Mouse (Mus musculus) stomach, embryonic 16.5 days (tissue): Measurements from ENCODE around the gene Bag2. TPM values are rescaled to one million over a fixed set of nuclear protein-coding genes. Genes with fewer than 3 reads are reported as not detected.

ENCODE experiments used
- ATAC-seq: fragments of 200-750 bp; cut with Nextera tagmentation; 2 replicates; pipeline ENCODE4 v1.8.0; 2017; ENCODE audit warnings: moderate number of reproducible peaks, moderate TSS enrichment; ENCODE audit not compliant: insufficient read depth, low FRiP score
- H3K27ac ChIP-seq: fragments of 300-500 bp; sonication (generic); 2 replicates; pipeline ENCODE4 v1.5.1; 2014; ENCODE audit warnings: low read length
- H3K27me3 ChIP-seq: fragments of 300-500 bp; sonication (generic); 2 replicates; pipeline ENCODE4 v1.6.1; 2014; ENCODE audit warnings: low read length, control low read depth, mixed read lengths; ENCODE audit not compliant: control insufficient read depth, insufficient read depth
- H3K36me3 ChIP-seq: fragments of 300-500 bp; sonication (generic); 2 replicates; pipeline ENCODE4 v1.6.1; 2014; ENCODE audit warnings: low read length; ENCODE audit not compliant: control insufficient read depth, insufficient read depth
- H3K4me1 ChIP-seq: fragments of 300-500 bp; sonication (generic); 2 replicates; pipeline ENCODE4 v1.6.1; 2014; ENCODE audit warnings: low read length, control low read depth, mixed read lengths; ENCODE audit not compliant: control insufficient read depth, insufficient read depth
- H3K4me2 ChIP-seq: fragments of 300-500 bp; sonication (generic); 2 replicates; pipeline ENCODE4 v1.6.1; 2014; ENCODE audit warnings: low read depth, low read length, mixed read lengths
- H3K4me3 ChIP-seq: fragments of 300-500 bp; sonication (generic); replicated peaks from 2 replicates; pipeline ENCODE4 v1.5.1; 2014; ENCODE audit warnings: mild to moderate bottlenecking, low read length
- H3K9ac ChIP-seq: fragments of 300-500 bp; sonication (generic); 2 replicates; pipeline ENCODE4 v1.6.1; 2014; ENCODE audit warnings: low read length
- H3K9me3 ChIP-seq: fragments of 300-500 bp; sonication (generic); replicated peaks from 2 replicates; pipeline ENCODE4 v1.6.1; 2016; ENCODE audit warnings: low read length, control low read depth; ENCODE audit not compliant: control insufficient read depth
- WGBS: fragments of 180-500 bp; shearing (Covaris S2); extraction: QIAGEN DNeasy Blood & Tissue Kit; methylation state at CpG from one replicate; pipeline ENCODE4 v1.1.7; 2014; 5-methylcytosine and 5-hydroxymethylcytosine counted together
- polyA plus RNA-seq: library from polyadenylated mRNA; unstranded; fragments of >200 nt; fragmentation: Nextera tagmentation; extraction: Ambion mirVana; gene quantifications from 2 replicates; pipeline ENCODE4 v1.2.1, GENCODE M21; 2015

Bag2 gene
- polyA plus RNA-seq, 1 experiment from 2014 or later = 82.4 TPM

- Histone ChIP-seq H3K4me3 (no peak overlapping the region), H3K27me3 (no peaks in the 10 kb centered on the region), H3K4me2 (no peak overlapping the region), H3K9ac (no peak overlapping the region), H3K4me1 (no peaks in the 10 kb centered on the region), H3K9me3 (no peaks in the 10 kb centered on the region), H3K36me3 (peaks cover 3% of the 10 kb centered on the region; the same call in 1 of the 2 replicates), H3K27ac (no peak overlapping the region)
- no peak for ATAC-seq
Measured at GRCm38 (mm10) chr1:33768827-33769226, 11.2 kb upstream of the Bag2 start.

GRCm38 (mm10) chr1:33768091-33768787 is 10.6 kb upstream of the Bag2 start:
- 83% methylated on average over 1 of the region's 1 CpGs for WGBS
- H3K36me3 ChIP-seq = peaks cover 3% of the 10 kb centered on the region; the same call in 1 of the 2 replicates
- H3K9ac ChIP-seq = no peak overlapping the region
- H3K27ac ChIP-seq = no peak overlapping the region
- no peaks in the 10 kb centered on the region for H3K27me3 ChIP-seq
- no peaks in the 10 kb centered on the region for H3K4me1 ChIP-seq
- no peaks in the 10 kb centered on the region for H3K9me3 ChIP-seq
- no peak overlapping the region for H3K4me2 ChIP-seq
- no peak overlapping the region for H3K4me3 ChIP-seq
- no peak for ATAC-seq

GRCm38 (mm10) chr1:33766520-33767508 is 9.2 kb upstream of the Bag2 start:
- H3K4me2 ChIP-seq = no peak overlapping the region
- H3K27me3 ChIP-seq = no peaks in the 10 kb centered on the region
- no peaks in the 10 kb centered on the region for H3K9me3 ChIP-seq
- H3K4me1 ChIP-seq = no peaks in the 10 kb centered on the region
- 0 out of 2 replicates have a peak, but pooled peaks cover 6% of the 10 kb centered on the region for H3K36me3 ChIP-seq
- H3K9ac ChIP-seq = no peak overlapping the region
- ATAC-seq = no peak
- H3K4me3 ChIP-seq = no peak overlapping the region
- 54% methylated on average over 16 of the region's 16 CpGs for WGBS
- H3K27ac ChIP-seq = no peak overlapping the region; the same call in none of the 2 replicates

GRCm38 (mm10) chr1:33765468-33766080 is 8.0 kb upstream of the Bag2 start:
- no peak for ATAC-seq
- WGBS = 86% methylated on average over 11 of the region's 11 CpGs
- Histone ChIP-seq H3K9ac (no peak overlapping the region), H3K36me3 (0 out of 2 replicates have a peak, but pooled peaks cover 5% of the 10 kb centered on the region), H3K4me3 (no peak overlapping the region), H3K9me3 (no peaks in the 10 kb centered on the region), H3K4me2 (no peak overlapping the region), H3K4me1 (no peaks in the 10 kb centered on the region), H3K27me3 (no peaks in the 10 kb centered on the region), H3K27ac (no peak overlapping the region)

- 0 out of 2 replicates have a peak, but pooled peaks cover 3% of the 10 kb centered on the region for H3K36me3 ChIP-seq
Measured at GRCm38 (mm10) chr1:33763826-33764225, 6.2 kb upstream of the Bag2 start.

GRCm38 (mm10) chr1:33758488-33758887 is 893 bp upstream of the Bag2 start:
- H3K4me3 ChIP-seq = no peak overlapping the region
- H3K27ac ChIP-seq = peak overlapping the region; percentile 88; the same call in 1 of the 2 replicates
- H3K9ac ChIP-seq = no peak overlapping the region
- no peaks in the 10 kb centered on the region for H3K9me3 ChIP-seq
- no peaks in the 10 kb centered on the region for H3K27me3 ChIP-seq
- no peak for ATAC-seq
- 0 out of 2 replicates have a peak overlapping the region, but pooled peaks have one; percentile 91 for H3K4me2 ChIP-seq
- WGBS = 53% methylated on average over 4 of the region's 4 CpGs
- H3K4me1 ChIP-seq = 0 out of 2 replicates have a peak, but pooled peaks cover 10% of the 10 kb centered on the region
- H3K36me3 ChIP-seq = 0 out of 2 replicates have a peak, but pooled peaks cover 3% of the 10 kb centered on the region

More at GRCm38 (mm10) chr1:33763826-33764225, 6.2 kb upstream of the Bag2 start:
- Histone ChIP-seq H3K4me1 (no peaks in the 10 kb centered on the region), H3K4me3 (no peak overlapping the region), H3K9me3 (no peaks in the 10 kb centered on the region), H3K27me3 (no peaks in the 10 kb centered on the region), H3K4me2 (no peak overlapping the region), H3K9ac (no peak overlapping the region), H3K27ac (no peak overlapping the region)
- WGBS = 49% methylated on average over 2 of the region's 2 CpGs
- no peak for ATAC-seq

- peak overlapping the region; percentile 88 for H3K27ac ChIP-seq
- peak overlapping the region; percentile 91 for H3K4me2 ChIP-seq
- H3K4me1 ChIP-seq = 0 out of 2 replicates have a peak, but pooled peaks cover 10% of the 10 kb centered on the region
- peak overlapping the region; percentile 91 for H3K9ac ChIP-seq
- no peaks in the 10 kb centered on the region for H3K27me3 ChIP-seq
- peak; percentile 26; the same call in 1 of the 2 replicates for ATAC-seq
- peak overlapping the region; percentile 81 for H3K4me3 ChIP-seq
- 3% methylated on average over 14 of the region's 14 CpGs for WGBS
- no peaks in the 10 kb centered on the region for H3K36me3 ChIP-seq
- no peaks in the 10 kb centered on the region for H3K9me3 ChIP-seq
Measured at GRCm38 (mm10) chr1:33757033-33757413, 572 bp downstream of the Bag2 start.

- no peaks in the 10 kb centered on the region for H3K27me3 ChIP-seq
- no peaks in the 10 kb centered on the region for H3K9me3 ChIP-seq
- 18% methylated on average over 18 of the region's 18 CpGs for WGBS
- peak overlapping the region; percentile 91 for H3K9ac ChIP-seq
- H3K36me3 ChIP-seq = no peaks in the 10 kb centered on the region
- peak overlapping the region; percentile 81 for H3K4me3 ChIP-seq
- peak overlapping the region; percentile 91 for H3K4me2 ChIP-seq
- H3K4me1 ChIP-seq = 0 out of 2 replicates have a peak, but pooled peaks cover 10% of the 10 kb centered on the region
- H3K27ac ChIP-seq = peak overlapping the region; percentile 88
- no peak for ATAC-seq
Measured at GRCm38 (mm10) chr1:33756258-33757032, 1.1 kb downstream of the Bag2 start.
